Mouse (Mus musculus) Patski (cell line): ENCODE measurements at regions not wholly inside any gene's neighbourhood (a gene's known extent, or its start where the extent isn't known, plus 50 kb on each side); places are given as distances from the start of the nearest gene placed in this dataset.

Experiments
- ATAC-seq: fragments of 100-300 bp; one replicate; pipeline ENCODE4 v1.8.0; 2021
- CTCF ChIA-PET: fragments of 350-600 bp; sonication (Branson Sonifier 250); formaldehyde crosslinking; loops from one replicate; lab custom pipeline; 2022; ENCODE audit warnings: inconsistent platforms; lab: Charles Lee
- POLR2A ChIA-PET: fragments of 350-600 bp; sonication (Branson Sonifier 250); formaldehyde crosslinking; loops from one replicate; lab custom pipeline; 2022; ENCODE audit warnings: antibody characterized with exemption, inconsistent platforms; lab: Charles Lee
- DNase-seq: peaks from one replicate; pipeline ENCODE4 v3.0.0-alpha.2; 2011; ENCODE audit warnings: low read depth, low spot score
- H3K27me3 ChIP-seq: fragments of 371-371 bp; one replicate; pipeline ENCODE4 v1.5.1; 2021
- CTCF ChIP-seq: fragments of 100-300 bp; IDR thresholded peaks from one replicate; pipeline ENCODE4 v1.5.1; 2021
- in situ Hi-C: fragments of 300-500 bp; cut with MboI; formaldehyde crosslinking; loops from 3 replicates; pipeline ENCODE4 v1.11.1; 2018; ENCODE audit warnings: low pct_unique_long_range_greater_than_20kb, mixed read lengths

GRCm38 (mm10) chr1:177568056-177568816 is 126.1 kb downstream of the Zbtb18 start:
- no peak for ATAC-seq
- in situ Hi-C loops: no loop called here

GRCm38 (mm10) chr1:177569572-177569971 is 127.4 kb downstream of the Zbtb18 start:
- CTCF ChIA-PET: no interaction called here
- no peaks in the 10 kb centered on the region for H3K27me3 ChIP-seq
- TF ChIP-seq CTCF: no peak
- POLR2A ChIA-PET: no interaction called here
- in situ Hi-C loops: no loop called here
- ATAC-seq (no peak), DNase-seq (no peak)

More at GRCm38 (mm10) chr1:177568056-177568816, 126.1 kb downstream of the Zbtb18 start:
- no peak for TF ChIP-seq CTCF
- POLR2A ChIA-PET: no interaction called here
- no peaks in the 10 kb centered on the region for H3K27me3 ChIP-seq
- CTCF ChIA-PET: no interaction called here
- no peak for DNase-seq

GRCm38 (mm10) chr1:177573017-177573725 is 131.0 kb downstream of the Zbtb18 start:
- H3K27me3 ChIP-seq: no peaks in the 10 kb centered on the region
- ChIA-PET CTCF (interaction anchor here (1.5 to 2.3 kb wide), 2 partner anchors 10 to 15 kb away, joined by 3 to 6 read pairs; no protein-coding TSS in a partner anchor), POLR2A (no interaction called here)
- in situ Hi-C loops: no loop called here
- no peak for DNase-seq
- no peak for TF ChIP-seq CTCF
- ATAC-seq: no peak

DNA sequence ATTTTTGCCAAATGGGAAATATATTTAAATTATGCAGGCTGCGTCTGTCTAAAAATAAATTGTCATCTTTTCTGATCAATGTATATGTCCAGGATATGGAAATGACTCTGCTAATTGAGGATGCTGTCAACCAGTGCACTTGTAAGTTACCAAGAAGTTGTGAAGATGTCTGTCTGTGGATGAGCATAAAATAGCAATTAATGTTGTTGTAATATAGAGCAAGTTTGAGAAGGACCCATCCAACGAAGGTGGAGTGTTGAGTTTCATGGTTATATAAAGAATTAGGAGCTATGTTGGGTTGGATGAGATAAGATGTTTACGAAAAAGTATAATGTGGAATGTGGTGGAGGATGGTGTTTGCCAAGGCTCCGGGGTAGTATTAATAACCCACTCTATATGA is 131.6 kb downstream of the Zbtb18 start:
- CTCF ChIA-PET: interaction anchor here (1.5 to 2.3 kb wide), 2 partner anchors 9 to 16 kb away, joined by 3 to 6 read pairs; no protein-coding TSS in a partner anchor
- in situ Hi-C loops: no loop called here
- ATAC-seq (no peak), DNase-seq (no peak)
- POLR2A ChIA-PET: no interaction called here
- no peak for TF ChIP-seq CTCF
- no peaks in the 10 kb centered on the region for H3K27me3 ChIP-seq

DNA sequence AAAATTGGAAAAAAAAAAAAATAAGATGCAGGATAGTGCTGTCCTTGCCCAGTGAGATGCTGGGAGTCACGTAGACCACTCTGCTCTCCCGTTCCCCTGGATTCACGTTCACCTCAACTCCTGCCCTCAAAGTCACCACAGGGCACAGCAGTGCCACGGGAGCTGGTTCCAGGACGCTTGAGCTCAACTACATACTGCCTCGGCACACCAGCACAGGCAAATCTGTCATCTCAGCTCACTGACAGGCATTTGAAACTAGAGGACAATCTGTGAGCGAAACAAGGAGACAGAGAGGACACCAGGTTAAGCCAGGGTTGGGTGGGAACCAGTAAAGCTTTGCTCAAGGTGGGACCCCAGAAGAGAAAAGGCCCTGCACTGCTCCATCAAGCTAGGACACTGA is 132.2 kb downstream of the Zbtb18 start:
- ChIA-PET POLR2A (no interaction called here), CTCF (interaction anchor here (2.3 kb wide), 1 partner anchor 9 kb away, joined by 6 read pairs; no protein-coding TSS in a partner anchor)
- TF ChIP-seq CTCF: no peak
- no peak for DNase-seq
- ATAC-seq: no peak
- in situ Hi-C loops: no loop called here
- no peaks in the 10 kb centered on the region for H3K27me3 ChIP-seq

- TF ChIP-seq CTCF: no peak
- ATAC-seq (no peak), DNase-seq (no peak)
- ChIA-PET CTCF (no interaction called here), POLR2A (no interaction called here)
- H3K27me3 ChIP-seq: no peaks in the 10 kb centered on the region
- in situ Hi-C loops: no loop called here
Observed at GRCm38 (mm10) chr1:177584302-177584886, 142.2 kb downstream of the Zbtb18 start.

GRCm38 (mm10) chr1:177585320-177585719 is 143.2 kb downstream of the Zbtb18 start:
- ATAC-seq (no peak), DNase-seq (no peak)
- H3K27me3 ChIP-seq: no peaks in the 10 kb centered on the region
- no peak for TF ChIP-seq CTCF
- ChIA-PET CTCF (no interaction called here), POLR2A (no interaction called here)
- in situ Hi-C loops: no loop called here

GRCm38 (mm10) chr1:177589034-177589433 is 140.6 kb upstream of the 1700016C15Rik start:
- no peak for TF ChIP-seq CTCF
- POLR2A ChIA-PET: interaction anchor here (0.6 to 0.9 kb wide), 2 partner anchors 10 to 169 kb away, joined by 3 to 5 read pairs; no protein-coding TSS in a partner anchor
- ATAC-seq: peak; percentile 75
- DNase-seq: no peak
- CTCF ChIA-PET: interaction anchor here (1.1 to 1.3 kb wide), 3 partner anchors 13 to 45 kb away, joined by 3 read pairs; no protein-coding TSS in a partner anchor
- H3K27me3 ChIP-seq: no peaks in the 10 kb centered on the region
- in situ Hi-C loops: no loop called here

DNA sequence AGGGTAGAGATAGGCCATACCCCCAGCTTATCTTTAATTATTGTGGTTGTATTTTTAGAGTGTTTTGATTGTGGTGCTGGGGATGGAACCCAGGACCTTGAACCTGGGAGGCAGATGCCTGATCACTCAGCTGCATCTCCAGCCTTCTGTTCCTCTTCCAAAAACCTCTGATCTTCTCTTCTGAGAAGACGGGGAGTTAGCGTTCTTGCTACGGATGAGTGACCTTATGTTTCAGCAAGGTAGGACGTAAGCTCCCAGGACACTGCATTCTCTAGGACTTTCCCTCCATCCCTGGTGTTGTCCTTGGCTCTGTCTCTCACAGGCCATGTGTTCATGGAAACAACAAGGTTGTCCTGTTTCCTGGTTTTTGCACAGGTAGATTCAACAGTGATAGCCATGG is 140.0 kb upstream of the 1700016C15Rik start:
- no peak for DNase-seq
- no peaks in the 10 kb centered on the region for H3K27me3 ChIP-seq
- ChIA-PET POLR2A (interaction anchor here (0.6 kb wide), 1 partner anchor 169 kb away, joined by 5 read pairs; no protein-coding TSS in a partner anchor), CTCF (interaction anchor here (1.3 kb wide), 2 partner anchors 14 to 37 kb away, joined by 3 read pairs; no protein-coding TSS in a partner anchor)
- no peak for ATAC-seq
- in situ Hi-C loops: no loop called here
- TF ChIP-seq CTCF: no peak

DNA sequence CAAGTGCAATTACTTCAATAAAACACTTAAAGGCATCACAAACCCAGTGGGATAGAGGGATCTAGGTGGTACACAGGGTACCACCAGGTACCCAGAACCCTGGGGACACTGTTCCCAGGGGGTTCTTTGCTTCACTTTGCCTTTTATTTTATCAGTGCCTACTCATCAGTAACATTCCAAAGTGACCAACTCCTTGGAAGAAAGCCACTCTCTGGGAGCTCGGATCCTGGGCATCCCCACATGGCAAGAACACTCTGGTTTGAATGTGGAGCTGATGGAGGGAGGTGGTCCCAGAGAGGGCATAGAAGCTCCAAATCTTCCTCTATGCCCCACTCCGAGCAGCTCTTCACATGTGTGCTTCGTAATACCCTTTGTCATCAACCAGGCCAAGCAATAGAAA is 137.9 kb upstream of the 1700016C15Rik start:
- ATAC-seq (no peak), DNase-seq (no peak)
- POLR2A ChIA-PET: no interaction called here
- CTCF ChIA-PET: interaction anchor here (1.1 kb wide), 1 partner anchor 30 kb away, joined by 3 read pairs; no protein-coding TSS in a partner anchor
- no peaks in the 10 kb centered on the region for H3K27me3 ChIP-seq
- TF ChIP-seq CTCF: no peak
- in situ Hi-C loops: no loop called here
